Mouse (Mus musculus): ENCODE data around the gene Klc2.

DNA sequence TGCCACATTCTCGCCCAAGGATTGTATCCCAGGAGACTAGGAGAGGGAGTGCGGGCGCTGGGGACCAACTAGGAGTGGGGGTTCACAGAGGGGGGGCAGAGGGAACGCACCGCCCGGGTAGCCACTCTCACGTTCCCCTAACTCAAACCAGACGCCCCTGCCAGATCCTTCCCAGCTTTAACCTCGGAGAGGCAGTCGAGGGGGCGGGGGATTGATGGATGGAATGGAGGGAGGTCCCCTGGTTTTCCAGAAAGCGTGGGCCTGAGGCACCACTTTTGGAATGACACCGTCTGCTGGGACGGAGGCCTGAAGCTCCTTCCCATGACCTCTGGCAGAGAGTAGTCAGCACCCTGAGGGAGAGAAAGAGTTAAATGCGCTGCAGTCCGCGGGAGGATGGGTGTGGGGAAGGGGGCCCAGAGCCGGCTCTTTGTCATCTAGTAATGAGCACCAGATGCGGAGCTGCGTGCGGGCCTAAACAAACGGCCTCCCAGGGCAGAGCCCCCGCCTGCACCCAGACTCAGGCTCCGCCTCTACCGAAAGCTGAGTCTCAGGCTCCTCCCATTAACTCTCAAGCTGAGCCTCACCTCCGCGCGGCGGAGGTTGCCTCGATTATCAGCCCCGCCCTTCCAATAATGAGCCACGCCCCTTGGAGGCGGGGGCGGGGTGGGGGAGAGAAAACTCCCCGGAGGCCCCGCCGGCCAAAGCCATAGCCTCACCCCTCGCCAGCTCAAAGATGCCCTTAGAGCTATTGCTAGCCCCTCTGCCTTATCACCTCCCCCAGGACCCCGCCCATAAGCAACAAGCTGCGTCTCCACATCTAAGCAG lies 46.6 kb downstream of the Klc2 start:
- TF ChIP-seq POLR2A (IDR thresholded peaks at IDR 0.05; ENCODE audit: borderline replicate concordance, control insufficient read depth, low read depth, low read length) (no peak), CTCF (IDR thresholded peaks at IDR 0.05; ENCODE audit: control insufficient read depth, insufficient read depth, low read length) (no peak)
